Mouse (Mus musculus): ENCODE measurements around the gene Mier3. TPM values are rescaled to one million over a fixed set of nuclear protein-coding genes. Genes with fewer than 3 reads are reported as not detected.

The Mier3 gene
- polyA plus RNA-seq, 1 experiment from 2014 or later: 19.5 TPM

DNA sequence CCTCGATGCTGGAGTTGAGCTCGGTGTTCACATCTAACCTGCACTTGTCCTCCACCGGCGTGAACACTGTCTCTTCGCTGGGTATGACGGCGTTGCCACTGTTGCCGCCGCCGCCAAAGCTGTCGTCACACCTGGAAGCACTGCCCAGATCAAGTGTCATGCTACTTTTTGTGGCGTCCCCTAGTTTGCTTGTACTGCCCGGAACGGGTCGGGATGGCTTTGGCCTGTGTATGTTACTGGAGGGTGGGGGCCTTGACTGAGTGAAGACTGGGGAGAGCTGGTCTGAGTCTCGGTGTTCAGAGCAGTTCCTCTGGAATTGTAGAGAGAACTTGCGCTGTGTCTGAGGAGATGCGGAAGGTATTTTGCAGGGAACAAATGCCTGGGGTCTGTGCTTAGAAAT lies 74.6 kb downstream of the Mier3 start:
- 98% methylated on average over 18 of the region's 18 CpGs for WGBS
- H3K9ac ChIP-seq: no peak overlapping the region
- H3K27me3 ChIP-seq: no peaks in the 10 kb centered on the region
- H3K4me1 ChIP-seq (replicated peaks): no peaks in the 10 kb centered on the region
- H3K4me3 ChIP-seq: no peak overlapping the region
- ATAC-seq (ENCODE audit: low FRiP score): no peak
- H3K36me3 ChIP-seq: peaks cover 95% of the 10 kb centered on the region
- no peak overlapping the region for H3K27ac ChIP-seq
- H3K9me3 ChIP-seq: no peaks in the 10 kb centered on the region
- no peak overlapping the region for H3K4me2 ChIP-seq

DNA sequence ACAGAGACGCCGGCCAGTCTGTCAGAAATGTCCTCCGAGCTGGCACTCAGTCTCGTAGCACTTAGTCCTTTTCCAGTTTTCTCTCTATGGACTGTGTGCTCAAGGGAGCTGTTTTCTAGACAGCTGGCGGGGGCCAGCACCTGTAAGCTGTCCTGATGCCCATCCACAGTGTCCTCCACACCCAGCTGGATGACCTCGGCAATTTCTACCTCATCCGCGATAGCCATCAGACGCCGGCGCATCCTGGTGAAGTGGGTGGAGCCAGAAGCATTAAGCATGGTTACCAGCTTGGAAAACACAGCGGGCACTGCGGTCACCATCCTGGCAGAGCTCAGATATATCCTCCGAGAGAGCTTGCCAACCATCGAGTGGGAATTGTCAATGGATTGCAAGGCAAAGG lies 75.2 kb downstream of the Mier3 start:
- no peak overlapping the region for H3K4me3 ChIP-seq
- no peaks in the 10 kb centered on the region for H3K9me3 ChIP-seq
- peaks cover 95% of the 10 kb centered on the region for H3K36me3 ChIP-seq
- no peaks in the 10 kb centered on the region for H3K27me3 ChIP-seq
- H3K4me2 ChIP-seq: no peak overlapping the region
- no peak overlapping the region for H3K9ac ChIP-seq
- no peak overlapping the region for H3K27ac ChIP-seq
- no peaks in the 10 kb centered on the region for H3K4me1 ChIP-seq (replicated peaks)
- ATAC-seq (ENCODE audit: low FRiP score): no peak
- WGBS: 94% methylated on average over 15 of the region's 15 CpGs

DNA sequence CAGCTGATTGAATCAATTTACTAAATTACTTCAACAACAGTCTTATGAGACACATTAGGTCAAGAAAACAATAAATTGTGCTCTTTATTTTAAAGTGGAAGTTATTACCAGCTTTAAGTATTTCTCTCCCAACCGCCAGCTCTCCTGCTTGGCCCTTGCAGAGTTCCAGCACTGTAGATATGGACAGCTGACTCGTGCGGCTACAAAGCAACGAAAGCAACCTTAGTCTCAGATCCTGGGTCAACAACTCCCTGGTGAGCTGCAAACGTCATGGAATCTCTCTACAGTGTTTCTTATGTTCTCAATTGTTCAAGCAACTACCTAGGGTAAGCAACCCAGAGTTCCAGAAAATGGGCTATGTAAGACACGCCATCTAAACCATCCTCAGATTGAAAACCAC lies 76.2 kb downstream of the Mier3 start:
- no peak overlapping the region for H3K4me2 ChIP-seq
- no peaks in the 10 kb centered on the region for H3K9me3 ChIP-seq
- no peak for ATAC-seq (ENCODE audit: low FRiP score)
- no peaks in the 10 kb centered on the region for H3K4me1 ChIP-seq (replicated peaks)
- H3K36me3 ChIP-seq: peaks cover 95% of the 10 kb centered on the region
- WGBS: 94% methylated on average over 6 of the region's 6 CpGs
- no peak overlapping the region for H3K9ac ChIP-seq
- H3K27me3 ChIP-seq: no peaks in the 10 kb centered on the region
- no peak overlapping the region for H3K4me3 ChIP-seq
- no peak overlapping the region for H3K27ac ChIP-seq

DNA sequence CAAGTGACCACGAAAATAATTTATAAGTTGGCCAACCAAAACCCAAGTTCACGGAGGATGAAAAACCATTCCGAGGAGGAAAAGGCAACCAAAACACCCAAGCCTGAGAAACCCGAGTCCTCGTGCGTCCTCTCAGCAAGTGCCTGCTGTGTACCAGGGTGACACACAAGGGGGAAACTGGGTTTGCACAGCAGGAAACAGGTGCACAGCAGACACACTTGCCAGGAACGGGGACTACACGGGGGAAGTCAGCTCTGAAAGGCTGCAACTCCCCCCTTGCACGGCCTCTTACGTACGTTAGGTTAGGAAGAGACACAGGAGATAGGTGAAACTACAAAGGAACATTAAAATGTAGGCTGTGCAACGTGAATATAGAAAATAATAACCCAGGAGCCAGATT lies 81.7 kb downstream of the Mier3 start:
- no peaks in the 10 kb centered on the region for H3K9me3 ChIP-seq
- H3K4me1 ChIP-seq (replicated peaks): no peaks in the 10 kb centered on the region
- no peak overlapping the region for H3K27ac ChIP-seq
- peaks cover 88% of the 10 kb centered on the region for H3K36me3 ChIP-seq
- no peak for ATAC-seq (ENCODE audit: low FRiP score)
- WGBS: 94% methylated on average over 12 of the region's 12 CpGs
- H3K4me2 ChIP-seq: no peak overlapping the region
- no peaks in the 10 kb centered on the region for H3K27me3 ChIP-seq
- no peak overlapping the region for H3K4me3 ChIP-seq
- H3K9ac ChIP-seq: no peak overlapping the region

Other genes with a start within 250 kb of the Mier3 start
- gene Gpbp1, start 190.9 kb upstream of the Mier3 start, polyA plus RNA-seq (2015; fragmentation: Nextera tagmentation; extraction: Ambion mirVana): 105 TPM in 2 replicates
- gene Gm49496, start 131.0 kb upstream of the Mier3 start, polyA plus RNA-seq (2015; fragmentation: Nextera tagmentation; extraction: Ambion mirVana): not detected in 2 replicates
- gene Gm10198, start 88.2 kb upstream of the Mier3 start, polyA plus RNA-seq (2015; fragmentation: Nextera tagmentation; extraction: Ambion mirVana): not detected in 2 replicates
- gene Map3k1, start 128.0 kb downstream of the Mier3 start, polyA plus RNA-seq (2015; fragmentation: Nextera tagmentation; extraction: Ambion mirVana): 12.0 and 13.2 TPM in 2 replicates